Mouse (Mus musculus): ENCODE data around the gene Tmem200a. TPM values are rescaled to one million over a fixed set of nuclear protein-coding genes. Genes with fewer than 3 reads are reported as not detected.

The Tmem200a gene
- polyA plus RNA-seq, 1 experiment from 2014 or later: 15.6 TPM

- H3K27ac ChIP-seq (ENCODE audit: low read depth, low read length): no peak overlapping the region
- WGBS: 85% methylated on average over 6 of the region's 6 CpGs
- H3K4me2 ChIP-seq (replicated peaks; ENCODE audit: low read depth, low read length): no peak overlapping the region
- H3K4me1 ChIP-seq (replicated peaks; ENCODE audit: control insufficient read depth, insufficient read depth, low read length): no peaks in the 10 kb centered on the region
- no peaks in the 10 kb centered on the region for H3K27me3 ChIP-seq (ENCODE audit: control insufficient read depth, insufficient read depth, low read length)
- H3K9me3 ChIP-seq (ENCODE audit: control insufficient read depth, low read length): no peaks in the 10 kb centered on the region
- H3K36me3 ChIP-seq (ENCODE audit: control insufficient read depth, insufficient read depth, low read length): no peaks in the 10 kb centered on the region
- H3K9ac ChIP-seq (ENCODE audit: low read depth, low read length): no peak overlapping the region
- ATAC-seq (ENCODE audit: low FRiP score) (no peak), DNase-seq (ENCODE audit: low spot score) (no peak)
- H3K4me3 ChIP-seq (ENCODE audit: low read depth, low read length): no peak overlapping the region
These were observed 73.4 kb downstream of the Tmem200a start for GRCm38 (mm10) chr10:26005471-26005870.

DNA sequence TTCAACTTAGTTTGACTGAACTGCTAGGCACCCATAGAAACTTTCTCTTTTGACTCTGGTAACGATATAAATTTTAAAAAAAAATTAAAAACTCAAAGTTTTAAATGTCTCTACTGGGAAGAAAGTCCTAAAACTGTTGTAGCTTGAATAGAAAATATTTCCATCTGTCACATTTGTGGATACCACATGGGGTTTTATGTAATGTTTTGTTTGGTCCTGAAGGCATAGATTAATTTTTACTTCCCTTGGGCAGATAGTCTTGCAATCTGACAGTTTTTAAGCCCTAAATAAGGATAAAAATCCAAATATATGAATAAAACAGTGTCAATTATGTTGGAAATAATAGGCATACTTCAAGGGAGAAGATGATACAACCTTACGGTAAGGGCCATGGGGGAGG is 78.0 kb downstream of the Tmem200a start:
- H3K9me3 ChIP-seq (ENCODE audit: control insufficient read depth, low read length): no peaks in the 10 kb centered on the region
- ATAC-seq (ENCODE audit: low FRiP score) (no peak), DNase-seq (ENCODE audit: low spot score) (no peak)
- 88% methylated on average over 2 of the region's 2 CpGs for WGBS
- H3K36me3 ChIP-seq (ENCODE audit: control insufficient read depth, insufficient read depth, low read length): no peaks in the 10 kb centered on the region
- no peaks in the 10 kb centered on the region for H3K4me1 ChIP-seq (replicated peaks; ENCODE audit: control insufficient read depth, insufficient read depth, low read length)
- no peak overlapping the region for H3K4me3 ChIP-seq (ENCODE audit: low read depth, low read length)
- H3K4me2 ChIP-seq (replicated peaks; ENCODE audit: low read depth, low read length): no peak overlapping the region
- H3K27me3 ChIP-seq (ENCODE audit: control insufficient read depth, insufficient read depth, low read length): no peaks in the 10 kb centered on the region
- H3K9ac ChIP-seq (ENCODE audit: low read depth, low read length): no peak overlapping the region
- no peak overlapping the region for H3K27ac ChIP-seq (ENCODE audit: low read depth, low read length)

DNA sequence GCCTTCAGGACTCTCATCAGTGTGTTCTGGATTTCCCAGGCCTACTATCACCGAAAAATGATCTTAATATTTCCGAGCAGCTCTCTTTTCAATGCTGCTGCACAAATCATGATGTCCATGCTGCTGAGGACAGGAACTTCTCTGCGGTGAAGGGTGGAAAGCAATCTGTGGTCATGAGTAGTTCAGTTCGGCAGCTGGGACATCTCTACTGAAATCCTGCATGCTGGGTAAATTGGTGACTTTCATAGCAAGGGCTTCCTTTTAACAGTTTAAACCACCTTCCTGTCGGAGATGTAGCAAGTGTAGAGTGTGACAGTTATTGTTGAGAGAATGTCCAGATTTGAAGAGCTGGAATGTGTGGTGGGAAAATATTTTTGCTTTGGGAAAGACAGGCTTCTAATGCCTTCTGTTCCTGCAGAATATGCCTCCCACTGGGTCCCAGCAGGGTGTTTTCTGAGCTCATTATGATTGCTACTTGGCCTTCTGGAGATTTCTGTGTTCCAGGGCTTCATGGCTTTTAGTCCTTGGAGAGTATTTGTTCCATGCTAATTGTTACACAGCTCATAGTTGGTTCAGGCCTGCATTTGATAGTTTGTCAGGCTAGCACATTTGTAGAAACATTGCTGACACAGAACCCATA is 79.4 kb downstream of the Tmem200a start:
- 78% methylated on average over 5 of the region's 5 CpGs for WGBS
- Histone ChIP-seq H3K9me3 (ENCODE audit: control insufficient read depth, low read length) (no peaks in the 10 kb centered on the region), H3K4me3 (ENCODE audit: low read depth, low read length) (no peak overlapping the region), H3K27ac (ENCODE audit: low read depth, low read length) (no peak overlapping the region), H3K9ac (ENCODE audit: low read depth, low read length) (no peak overlapping the region), H3K27me3 (ENCODE audit: control insufficient read depth, insufficient read depth, low read length) (no peaks in the 10 kb centered on the region), H3K4me1 (replicated peaks; ENCODE audit: control insufficient read depth, insufficient read depth, low read length) (no peaks in the 10 kb centered on the region), H3K4me2 (replicated peaks; ENCODE audit: low read depth, low read length) (no peak overlapping the region), H3K36me3 (ENCODE audit: control insufficient read depth, insufficient read depth, low read length) (no peaks in the 10 kb centered on the region)
- DNase-seq (ENCODE audit: low spot score): peak; percentile 6
- ATAC-seq (ENCODE audit: low FRiP score): no peak

GRCm38 (mm10) chr10:25984056-25984455 is 94.8 kb downstream of the Tmem200a start:
- Histone ChIP-seq H3K9me3 (ENCODE audit: control insufficient read depth, low read length) (no peaks in the 10 kb centered on the region), H3K27ac (ENCODE audit: low read depth, low read length) (no peak overlapping the region), H3K4me3 (ENCODE audit: low read depth, low read length) (no peak overlapping the region), H3K4me1 (replicated peaks; ENCODE audit: control insufficient read depth, insufficient read depth, low read length) (no peaks in the 10 kb centered on the region), H3K36me3 (ENCODE audit: control insufficient read depth, insufficient read depth, low read length) (no peaks in the 10 kb centered on the region), H3K4me2 (replicated peaks; ENCODE audit: low read depth, low read length) (no peak overlapping the region), H3K9ac (ENCODE audit: low read depth, low read length) (no peak overlapping the region), H3K27me3 (ENCODE audit: control insufficient read depth, insufficient read depth, low read length) (no peaks in the 10 kb centered on the region)
- 60% methylated on average over 2 of the region's 2 CpGs for WGBS
- DNase-seq (ENCODE audit: low spot score): no peak
- no peak for ATAC-seq (ENCODE audit: low FRiP score)

GRCm38 (mm10) chr10:25982617-25983016 is 96.2 kb downstream of the Tmem200a start:
- WGBS: 81% methylated on average over 1 of the region's 1 CpGs
- no peak overlapping the region for H3K4me2 ChIP-seq (replicated peaks; ENCODE audit: low read depth, low read length)

DNA sequence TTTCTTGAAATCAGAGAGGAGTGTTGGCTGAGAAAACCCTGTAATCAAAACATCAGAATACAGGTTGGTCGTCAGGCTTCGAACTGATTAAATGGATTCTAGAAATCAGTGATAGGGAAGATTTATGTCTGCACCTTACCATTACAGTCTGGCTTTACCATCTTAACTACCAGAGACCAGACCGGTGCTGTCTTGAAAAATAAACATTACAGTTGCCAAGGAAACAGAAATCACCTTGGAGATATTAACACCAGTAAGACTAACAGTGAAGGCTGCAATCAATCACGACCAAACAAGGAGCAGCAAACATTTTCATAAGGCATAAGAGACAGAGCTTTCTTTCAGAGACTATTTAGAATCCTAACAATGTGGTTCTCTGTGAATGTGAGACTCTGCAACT is 116.0 kb downstream of the Tmem200a start:
- Histone ChIP-seq H3K4me2 (replicated peaks; ENCODE audit: low read depth, low read length) (no peak overlapping the region), H3K4me3 (ENCODE audit: low read depth, low read length) (no peak overlapping the region), H3K9me3 (ENCODE audit: control insufficient read depth, low read length) (no peaks in the 10 kb centered on the region), H3K27ac (ENCODE audit: low read depth, low read length) (no peak overlapping the region), H3K27me3 (ENCODE audit: control insufficient read depth, insufficient read depth, low read length) (no peaks in the 10 kb centered on the region), H3K36me3 (ENCODE audit: control insufficient read depth, insufficient read depth, low read length) (no peaks in the 10 kb centered on the region), H3K9ac (ENCODE audit: low read depth, low read length) (no peak overlapping the region), H3K4me1 (replicated peaks; ENCODE audit: control insufficient read depth, insufficient read depth, low read length) (no peaks in the 10 kb centered on the region)
- DNase-seq (ENCODE audit: low spot score): no peak
- ATAC-seq (ENCODE audit: low FRiP score): no peak
- WGBS: 71% methylated on average over 4 of the region's 4 CpGs

More at GRCm38 (mm10) chr10:25982617-25983016, 96.2 kb downstream of the Tmem200a start:
- ATAC-seq (ENCODE audit: low FRiP score) (no peak), DNase-seq (ENCODE audit: low spot score) (no peak)
- Histone ChIP-seq H3K4me1 (replicated peaks; ENCODE audit: control insufficient read depth, insufficient read depth, low read length) (no peaks in the 10 kb centered on the region), H3K27ac (ENCODE audit: low read depth, low read length) (no peak overlapping the region), H3K4me3 (ENCODE audit: low read depth, low read length) (no peak overlapping the region), H3K27me3 (ENCODE audit: control insufficient read depth, insufficient read depth, low read length) (no peaks in the 10 kb centered on the region), H3K9me3 (ENCODE audit: control insufficient read depth, low read length) (no peaks in the 10 kb centered on the region), H3K9ac (ENCODE audit: low read depth, low read length) (no peak overlapping the region), H3K36me3 (ENCODE audit: control insufficient read depth, insufficient read depth, low read length) (no peaks in the 10 kb centered on the region)

GRCm38 (mm10) chr10:25961066-25961465 is 117.8 kb downstream of the Tmem200a start:
- no peaks in the 10 kb centered on the region for H3K36me3 ChIP-seq (ENCODE audit: control insufficient read depth, insufficient read depth, low read length)

DNA sequence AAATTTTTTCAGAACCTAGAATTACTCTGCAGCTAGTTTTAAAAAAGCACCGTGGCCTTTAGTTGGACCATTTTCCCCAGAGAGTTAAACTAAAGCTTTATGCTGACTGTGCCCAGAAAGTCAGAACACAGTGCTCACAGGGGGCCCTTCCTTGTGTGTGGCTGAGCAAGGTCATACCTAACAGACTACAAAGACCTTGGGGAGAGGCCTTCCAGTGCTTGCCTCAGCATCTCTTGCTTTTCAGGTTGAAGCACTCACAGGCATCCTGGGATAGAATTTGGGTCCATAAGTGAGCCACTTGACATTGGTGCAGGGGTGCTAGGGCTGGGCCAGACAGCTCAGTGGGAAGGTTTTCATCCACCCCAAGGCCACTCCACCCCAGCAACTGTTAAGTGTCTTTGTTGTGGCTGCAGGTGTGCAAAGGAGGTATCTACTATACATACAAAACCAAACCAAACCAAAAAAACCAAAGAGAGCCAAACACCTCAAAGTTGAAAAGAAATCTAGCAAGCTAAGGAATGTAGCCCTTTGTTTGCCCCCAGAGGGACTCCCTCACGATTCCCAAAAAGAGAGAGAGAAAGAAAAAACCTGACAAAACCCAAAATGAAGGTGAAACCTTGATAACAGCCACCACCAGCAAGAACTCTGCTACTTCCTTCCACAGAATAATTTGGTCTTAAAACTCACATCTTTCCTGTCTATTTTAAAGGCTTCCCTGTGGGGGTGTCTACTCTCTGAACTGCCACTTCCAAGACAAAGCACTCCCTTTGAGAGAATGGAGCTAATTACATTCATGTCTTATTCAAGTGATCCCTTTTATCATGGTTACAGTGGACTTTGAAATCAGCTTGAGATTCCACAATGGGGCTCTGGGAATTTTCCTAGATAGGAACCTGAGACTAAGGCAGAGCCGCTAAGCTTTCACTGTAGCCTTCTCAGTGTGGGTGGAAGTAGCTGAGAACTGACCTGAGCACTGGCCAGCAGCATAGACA is 119.8 kb downstream of the Tmem200a start:
- Histone ChIP-seq H3K4me2 (replicated peaks; ENCODE audit: low read depth, low read length) (no peak overlapping the region), H3K27me3 (ENCODE audit: control insufficient read depth, insufficient read depth, low read length) (no peaks in the 10 kb centered on the region), H3K9ac (ENCODE audit: low read depth, low read length) (no peak overlapping the region), H3K9me3 (ENCODE audit: control insufficient read depth, low read length) (no peaks in the 10 kb centered on the region), H3K4me3 (ENCODE audit: low read depth, low read length) (no peak overlapping the region), H3K4me1 (replicated peaks; ENCODE audit: control insufficient read depth, insufficient read depth, low read length) (no peaks in the 10 kb centered on the region), H3K36me3 (ENCODE audit: control insufficient read depth, insufficient read depth, low read length) (no peaks in the 10 kb centered on the region), H3K27ac (ENCODE audit: low read depth, low read length) (no peak overlapping the region)
- ATAC-seq (ENCODE audit: low FRiP score): no peak
- no peak for DNase-seq (ENCODE audit: low spot score)
- 47% methylated on average over 3 of the region's 3 CpGs for WGBS

More at GRCm38 (mm10) chr10:25961066-25961465, 117.8 kb downstream of the Tmem200a start:
- Histone ChIP-seq H3K4me2 (replicated peaks; ENCODE audit: low read depth, low read length) (no peak overlapping the region), H3K4me1 (replicated peaks; ENCODE audit: control insufficient read depth, insufficient read depth, low read length) (no peaks in the 10 kb centered on the region), H3K4me3 (ENCODE audit: low read depth, low read length) (no peak overlapping the region), H3K27me3 (ENCODE audit: control insufficient read depth, insufficient read depth, low read length) (no peaks in the 10 kb centered on the region), H3K27ac (ENCODE audit: low read depth, low read length) (no peak overlapping the region), H3K9ac (ENCODE audit: low read depth, low read length) (no peak overlapping the region), H3K9me3 (ENCODE audit: control insufficient read depth, low read length) (no peaks in the 10 kb centered on the region)
- no peak for ATAC-seq (ENCODE audit: low FRiP score)
- 86% methylated on average over 2 of the region's 2 CpGs for WGBS
- DNase-seq (ENCODE audit: low spot score): no peak
